Mouse (Mus musculus) E14TG2a.4 (cell line): ENCODE data around the gene Hrh3.

Experiments
- CTCF ChIP-seq: conservative IDR thresholded peaks from 2 replicates; pipeline ENCODE4 v1.5.1; 2014; ENCODE audit warnings: low read length
- POU5F1 ChIP-seq: IDR thresholded peaks from 2 replicates; pipeline ENCODE4 v1.6.1; 2014; ENCODE audit warnings: low read length, borderline replicate concordance

DNA sequence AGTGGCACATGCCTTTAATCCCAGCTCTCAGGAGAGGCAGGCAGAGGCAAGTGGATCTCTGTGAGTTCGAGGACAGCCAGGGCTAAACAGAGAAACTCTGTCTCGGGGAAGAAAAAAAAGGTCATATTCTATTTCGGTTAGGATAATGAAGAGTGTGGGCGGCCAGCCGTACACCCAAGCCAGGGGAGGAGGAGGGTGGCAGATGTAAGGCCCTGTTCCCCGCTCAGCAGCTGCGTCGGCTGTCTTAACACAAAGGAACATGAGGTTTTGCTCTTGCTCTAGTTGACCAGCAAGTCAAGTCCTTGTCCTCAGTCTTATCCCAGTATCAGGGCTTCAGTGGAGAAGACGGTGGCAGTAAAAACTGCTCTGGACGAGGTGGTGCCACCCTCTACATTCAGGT lies 21.2 kb downstream of the Hrh3 start:
- TF ChIP-seq CTCF (no peak), POU5F1 (no peak)
